Mouse (Mus musculus) frontal cortex, postnatal 25 days (tissue): ENCODE data around the gene Slc35g3.
A peak's percentile ranks its signal among the peaks of the same experiment; 100 is the strongest.

Experiments
- DNase-seq, 2 experiments: peaks; one replicate each; pipeline ENCODE4 v3.0.0; 2022; ENCODE audit warnings: low spot score in 2 of 2

Slc35g3 gene

DNA sequence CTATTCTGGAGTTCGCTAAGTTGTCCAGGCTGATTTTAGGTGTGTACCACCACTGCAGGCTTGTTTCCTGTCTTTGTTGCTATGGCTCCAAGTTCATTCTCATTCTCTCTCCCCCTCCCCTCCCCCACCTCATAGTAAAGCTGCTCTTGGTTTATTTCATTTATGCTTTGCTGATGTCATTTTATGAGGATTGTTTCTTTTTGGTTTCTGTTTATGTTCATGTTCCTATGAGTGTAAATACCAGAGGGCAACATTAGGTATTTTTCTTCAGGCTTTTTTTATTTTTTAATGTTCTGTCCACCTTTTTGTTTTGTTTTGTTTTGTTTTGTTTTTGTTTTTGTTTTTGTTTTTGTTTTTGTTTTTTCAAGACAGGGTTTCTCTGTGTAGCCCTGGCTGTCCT lies at the start of gene Slc35g3:
TSS of gene Slc35g3 (minus strand) at position 101 of the 400 bp plus-strand sequence.
- no peak for DNase-seq

- DNase-seq: no peak
These were observed 48.5 kb upstream of the Slc35g3 start for GRCm38 (mm10) chr11:69810280-69810679.

DNA sequence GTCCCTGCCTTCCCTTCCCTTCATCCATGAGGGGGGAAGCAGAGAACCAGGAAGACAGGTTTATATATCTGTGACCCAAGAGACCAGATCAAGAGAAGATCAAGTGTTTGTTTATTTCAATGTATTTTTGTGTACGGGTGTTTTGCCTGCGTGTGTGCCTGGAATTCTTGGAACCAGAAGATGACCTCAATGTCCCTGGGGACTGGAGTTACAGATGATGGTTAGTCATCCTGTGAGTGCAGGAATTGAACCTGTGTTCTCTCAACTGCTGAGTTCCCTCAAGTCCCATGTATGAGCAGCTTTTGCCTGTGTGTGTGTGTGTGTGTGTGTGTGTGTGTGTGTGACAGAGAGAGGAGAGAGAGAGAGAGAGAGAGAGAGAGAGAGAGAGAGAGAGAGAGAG lies 45.9 kb upstream of the Slc35g3 start:
- no peak for DNase-seq

DNA sequence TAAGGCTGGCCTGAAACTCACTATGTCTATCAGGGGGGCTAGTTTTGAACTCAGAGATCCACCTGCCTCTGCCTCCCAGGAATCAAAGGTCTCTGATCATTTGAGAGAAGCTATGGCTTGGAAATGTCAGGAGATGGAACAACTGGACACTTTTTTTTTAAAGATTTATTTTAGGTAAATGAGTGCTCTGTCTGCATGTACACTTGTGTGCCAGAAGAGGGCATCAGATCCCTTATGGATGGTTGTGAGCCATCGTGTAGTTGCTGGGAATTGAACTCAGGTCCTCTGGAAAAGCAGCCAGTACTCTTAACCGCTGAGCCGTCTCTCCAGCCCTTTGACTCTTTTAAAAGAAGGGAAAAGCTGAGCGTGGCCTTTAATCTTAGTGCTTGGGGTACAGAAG lies 44.6 kb upstream of the Slc35g3 start:
- no peak for DNase-seq

GRCm38 (mm10) chr11:69804972-69805909 lies 43.5 kb upstream of the Slc35g3 start, which contains the start of gene Tmem102:
Gene Tmem102 (minus strand): TSS chr11:69805624.
- no peak for DNase-seq

DNA sequence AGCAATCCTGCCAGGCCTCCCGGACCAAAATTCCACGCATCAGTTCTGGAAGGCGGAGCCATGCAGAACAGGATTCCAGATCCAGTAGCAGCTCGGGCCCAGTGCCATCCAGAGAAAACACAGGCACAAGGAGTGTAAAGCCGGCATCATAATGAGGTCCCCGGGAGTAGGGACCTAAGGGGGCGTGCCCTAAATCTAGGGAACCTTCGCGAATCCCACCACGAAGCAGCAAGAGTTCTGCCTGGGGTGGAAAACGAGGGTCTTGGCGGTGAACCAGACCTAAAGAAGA lies 42.8 kb upstream of the Slc35g3 start:
- DNase-seq: no peak

DNA sequence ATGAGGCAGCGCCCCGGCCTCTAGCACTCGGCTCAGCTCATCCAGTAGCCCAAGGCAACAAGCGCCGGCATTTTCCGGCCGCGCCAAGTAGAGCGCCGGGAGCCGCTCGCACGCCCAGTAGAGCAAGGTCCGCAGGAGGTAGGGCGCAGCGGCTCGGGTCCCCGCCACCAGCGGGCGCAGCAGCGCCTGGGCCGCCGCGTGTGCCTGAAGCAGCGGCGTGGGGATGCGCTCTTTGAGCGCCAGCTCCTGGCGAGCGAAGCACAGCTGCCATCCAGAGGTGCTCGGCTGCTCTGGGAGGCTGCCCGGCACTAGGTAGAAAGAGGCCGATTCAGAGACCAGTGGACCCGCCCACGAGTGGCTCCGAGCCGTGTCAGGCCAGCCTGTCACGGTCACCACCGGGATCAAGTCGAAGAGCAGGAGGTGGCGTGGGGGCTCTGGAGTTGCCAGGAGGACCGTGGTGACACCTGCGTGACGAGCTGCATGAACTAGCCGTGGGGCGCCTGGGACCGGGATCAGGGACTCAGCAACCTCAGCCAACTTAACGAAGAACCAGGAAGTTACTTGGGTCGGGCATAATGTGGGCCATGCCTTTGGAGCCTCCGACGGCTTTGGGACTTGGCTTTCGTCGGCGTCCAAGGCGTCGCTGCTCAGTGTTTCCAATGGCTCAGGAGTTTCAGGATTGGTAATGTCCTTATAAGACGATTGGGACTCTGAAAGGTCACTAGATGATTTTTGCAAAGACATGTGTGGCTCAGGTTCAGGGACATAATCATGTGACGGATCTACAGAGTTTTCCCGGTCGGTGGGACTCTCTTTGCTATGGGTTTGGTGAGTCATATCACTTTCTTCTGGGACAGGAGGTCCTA lies 42.3 kb upstream of the Slc35g3 start:
- peak; percentile 53 to 54 for DNase-seq

GRCm38 (mm10) chr11:69803328-69803727 lies 41.6 kb upstream of the Slc35g3 start:
- DNase-seq: no peak

- DNase-seq: peak; percentile 54 to 60
These were observed 40.9 kb upstream of the Slc35g3 start for GRCm38 (mm10) chr11:69802648-69803105.

- no peak for DNase-seq
These were observed 39.7 kb upstream of the Slc35g3 start, which contains the start of gene Fgf11 for GRCm38 (mm10) chr11:69801379-69801977. Gene Fgf11 (minus strand): TSS chr11:69801857.

DNA sequence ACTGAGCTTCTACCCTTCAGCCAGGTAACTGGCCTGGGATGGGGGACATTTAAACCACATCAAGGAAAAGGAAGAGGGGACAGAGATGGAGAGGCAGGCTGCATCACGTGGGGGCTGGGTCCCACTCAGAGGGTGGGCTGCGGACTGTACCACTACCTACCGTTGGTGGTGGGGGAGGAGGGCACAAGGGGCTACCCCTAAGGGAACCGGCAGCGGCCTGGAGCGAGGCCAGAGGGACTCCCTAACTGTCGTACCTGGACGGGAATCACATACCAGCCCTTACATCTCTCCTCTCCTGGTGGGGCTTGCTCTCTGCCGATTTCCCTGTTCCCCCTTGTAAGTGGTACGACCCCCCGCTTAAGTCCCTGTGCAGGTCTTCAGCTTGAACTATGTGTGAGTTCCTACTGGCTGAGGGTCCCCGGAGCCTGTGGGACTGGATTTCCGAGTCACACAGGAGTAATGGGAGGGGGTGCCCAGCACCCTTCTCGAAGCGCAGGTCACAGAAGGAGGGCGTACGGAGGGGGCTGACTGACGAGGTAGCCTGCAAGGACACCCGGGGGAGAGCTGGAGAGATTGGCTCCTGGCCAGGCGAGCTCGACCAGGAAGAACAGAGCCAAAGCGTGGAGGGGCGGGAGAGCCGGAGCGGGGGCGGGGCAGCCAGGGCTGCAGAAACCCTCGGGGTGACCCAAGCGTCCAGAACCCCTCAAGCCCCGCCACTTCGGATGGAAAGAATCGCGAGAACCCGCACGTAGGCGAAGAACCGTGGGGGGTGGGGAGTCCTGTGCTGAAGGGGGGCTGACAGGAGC lies 38.8 kb upstream of the Slc35g3 start:
- DNase-seq: no peak

- DNase-seq: no peak
These were observed 38.3 kb upstream of the Slc35g3 start for GRCm38 (mm10) chr11:69800138-69800391.

DNA sequence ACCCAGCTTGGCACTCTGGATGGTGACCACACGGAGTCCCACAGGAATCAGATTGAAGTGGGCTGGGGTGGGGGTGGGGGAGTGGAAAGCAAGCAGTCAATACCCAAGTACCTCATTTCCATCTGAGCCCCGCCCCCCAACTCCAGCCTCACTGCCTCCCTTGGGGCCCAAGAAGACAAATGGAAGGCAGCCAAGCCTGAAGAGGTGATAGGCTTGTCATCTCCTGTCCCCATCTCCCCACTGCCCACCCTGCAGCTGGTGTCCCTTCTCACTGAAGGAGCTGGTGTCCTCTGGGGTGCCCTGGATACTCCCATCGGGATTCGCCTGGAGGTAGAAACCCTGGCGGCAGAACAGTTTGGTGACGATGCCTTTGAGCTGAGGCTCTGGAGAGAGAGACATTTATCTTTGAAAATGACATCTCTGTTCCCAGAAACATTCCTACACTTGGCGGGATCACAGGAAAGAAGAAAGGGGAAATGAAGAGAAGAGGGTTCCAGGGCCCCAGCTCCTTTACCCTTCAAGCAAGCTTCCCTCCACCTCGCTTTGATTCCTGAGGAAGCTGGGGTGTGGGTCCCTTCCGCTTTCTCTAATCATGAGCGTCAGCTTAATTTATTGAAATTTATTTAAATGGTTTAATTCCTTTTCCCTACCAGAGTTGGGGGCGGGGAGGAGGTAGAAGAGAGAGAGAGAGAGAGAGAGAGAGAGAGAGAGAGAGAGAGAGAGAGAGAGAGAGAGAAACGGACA lies 37.8 kb upstream of the Slc35g3 start:
- no peak for DNase-seq

- no peak for DNase-seq
These were observed 36.2 kb upstream of the Slc35g3 start for GRCm38 (mm10) chr11:69797924-69798323.

DNA sequence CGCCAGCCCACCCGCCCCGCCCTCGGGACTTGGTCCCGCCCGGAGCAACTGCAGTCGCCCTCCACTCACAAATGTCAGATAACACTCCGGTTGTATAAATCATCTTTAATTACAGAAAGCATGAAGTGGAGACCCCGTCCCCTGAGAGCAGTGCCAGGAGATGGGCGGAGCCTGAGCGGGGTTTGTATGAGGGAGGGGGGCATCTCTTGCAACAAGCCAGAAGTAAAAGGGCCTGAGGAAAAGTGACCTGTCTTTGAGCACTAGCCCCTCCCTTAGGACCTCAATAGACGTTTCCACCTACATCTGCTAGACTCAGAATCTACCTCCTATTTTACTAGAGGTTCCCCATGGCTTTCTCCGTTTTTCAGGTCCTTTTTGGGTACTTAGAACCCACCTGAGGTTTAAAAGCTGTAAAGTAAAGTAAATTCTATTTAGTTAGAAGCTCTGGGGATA lies 34.2 kb upstream of the Slc35g3 start:
- DNase-seq: no peak

DNA sequence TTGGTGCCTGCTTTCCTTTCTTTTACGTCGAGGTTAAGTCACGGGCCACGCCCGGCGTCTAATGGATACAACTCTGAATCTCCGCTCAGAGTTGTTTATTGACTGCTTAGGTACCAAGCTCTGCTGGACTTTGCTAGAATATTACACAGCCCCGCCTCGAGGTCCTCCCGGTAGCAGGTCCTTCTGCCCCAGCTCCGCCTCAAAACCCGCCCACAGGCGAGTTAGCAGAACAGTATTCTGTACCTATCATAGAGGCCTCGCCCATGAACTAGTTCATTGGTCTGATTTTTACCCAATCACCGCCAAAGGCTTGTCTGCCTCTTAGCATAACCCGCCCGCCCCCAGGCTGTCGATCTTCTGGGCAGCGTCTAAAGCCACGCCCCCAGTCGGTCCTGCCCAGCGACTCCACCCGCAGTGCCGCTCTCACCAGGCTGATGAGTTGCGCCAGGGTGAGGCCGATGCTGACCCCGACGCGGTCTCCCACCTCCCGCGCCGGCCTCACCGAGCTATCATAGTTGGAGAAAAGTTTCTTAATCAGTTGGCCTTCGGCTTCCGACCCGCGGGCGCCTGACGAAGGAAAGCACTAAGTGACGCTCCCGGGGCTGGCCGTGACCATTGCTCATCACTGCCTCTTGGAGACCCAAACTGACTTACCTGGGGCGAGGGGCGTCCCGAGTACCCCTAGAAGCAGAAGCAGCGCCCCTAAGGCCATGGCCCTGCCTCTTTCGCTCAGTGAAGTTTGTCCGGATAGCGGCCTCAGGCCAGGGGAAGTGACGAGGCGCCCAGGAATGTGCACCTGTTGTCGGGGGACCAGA lies 33.6 kb upstream of the Slc35g3 start, which contains the start of gene Chrnb1:
TSS of gene Chrnb1 (minus strand) at position 776 of the 815 bp plus-strand sequence.
- peak; percentile 59 to 77 for DNase-seq

- DNase-seq: no peak
These were observed 31.7 kb upstream of the Slc35g3 start for GRCm38 (mm10) chr11:69793429-69793828.

GRCm38 (mm10) chr11:69791420-69791819 lies 29.7 kb upstream of the Slc35g3 start:
- DNase-seq: no peak

GRCm38 (mm10) chr11:69789431-69789830 lies 27.7 kb upstream of the Slc35g3 start:
- DNase-seq: no peak

DNA sequence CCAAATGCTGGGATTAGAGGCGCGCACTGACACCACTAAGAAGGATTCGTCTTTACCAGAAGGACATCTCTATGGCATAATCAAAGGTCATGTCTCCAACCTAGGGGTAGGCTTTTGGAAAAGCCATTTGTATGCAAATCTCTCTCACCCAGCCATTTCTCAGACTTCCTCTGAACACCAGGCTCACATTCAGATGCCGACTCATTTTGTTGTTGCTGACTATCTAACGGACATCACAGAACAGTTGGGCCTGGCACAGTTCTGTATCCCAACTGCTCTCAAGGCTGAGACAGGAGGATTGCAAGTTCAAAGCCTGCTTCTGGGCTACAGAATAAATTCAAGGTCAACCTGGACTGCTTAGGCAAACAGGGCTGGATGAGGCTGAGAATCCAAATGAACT lies 25.5 kb upstream of the Slc35g3 start:
- DNase-seq: no peak
